Mouse (Mus musculus) cerebellum, adult 2 months (tissue): ENCODE results near the gene Pbx3.

Source experiments
- CTCF ChIP-seq: fragments of 200-500 bp; IDR thresholded peaks from 2 replicates; pipeline ENCODE4 v1.5.1; 2011; ENCODE audit warnings: low read depth, mild to moderate bottlenecking, control low read depth, low read length, moderate library complexity, borderline replicate concordance; ENCODE audit not compliant: insufficient read depth
- POLR2A ChIP-seq: fragments of 200-500 bp; IDR thresholded peaks from 2 replicates; pipeline ENCODE4 v1.6.1; 2011; ENCODE audit warnings: low read length, control low read depth, borderline replicate concordance; ENCODE audit not compliant: insufficient read depth

- TF ChIP-seq CTCF (no peak), POLR2A (no peak)
Measured at GRCm38 (mm10) chr2:34235467-34236075, 137.4 kb downstream of the Pbx3 start.
